Mouse (Mus musculus): ENCODE measurements around the gene Acbd6.

Gene Acbd6

DNA sequence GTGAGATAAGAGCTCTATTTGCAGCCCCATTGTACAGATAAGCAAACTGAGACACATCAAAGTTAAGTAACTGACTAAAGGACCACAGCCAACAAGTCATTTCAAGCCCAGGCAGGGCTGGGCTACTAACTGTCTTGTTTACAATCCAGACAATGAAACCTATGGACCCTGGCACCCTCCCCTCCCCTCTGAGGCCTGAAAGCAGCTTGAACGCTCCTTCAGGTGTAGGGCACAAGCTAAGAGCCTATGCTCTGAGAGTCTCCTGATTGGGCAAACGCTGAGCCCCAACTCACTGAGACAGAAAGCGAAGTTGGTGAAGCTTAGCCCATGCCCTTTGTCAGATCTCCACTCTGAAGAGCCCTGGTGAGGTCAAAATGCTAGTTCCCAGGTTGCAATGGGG, 166.4 kb downstream of the Acbd6 start:
- no peak for DNase-seq (ENCODE audit: low spot score)

GRCm38 (mm10) chr1:155725876-155726275, 168.0 kb downstream of the Acbd6 start:
- no peak for DNase-seq (ENCODE audit: low spot score)

GRCm38 (mm10) chr1:155727830-155728229, 169.9 kb downstream of the Acbd6 start:
- DNase-seq (ENCODE audit: low spot score), result no peak

- DNase-seq (ENCODE audit: low spot score), result no peak
These were observed 171.3 kb downstream of the Acbd6 start for GRCm38 (mm10) chr1:155729113-155729795.

DNA sequence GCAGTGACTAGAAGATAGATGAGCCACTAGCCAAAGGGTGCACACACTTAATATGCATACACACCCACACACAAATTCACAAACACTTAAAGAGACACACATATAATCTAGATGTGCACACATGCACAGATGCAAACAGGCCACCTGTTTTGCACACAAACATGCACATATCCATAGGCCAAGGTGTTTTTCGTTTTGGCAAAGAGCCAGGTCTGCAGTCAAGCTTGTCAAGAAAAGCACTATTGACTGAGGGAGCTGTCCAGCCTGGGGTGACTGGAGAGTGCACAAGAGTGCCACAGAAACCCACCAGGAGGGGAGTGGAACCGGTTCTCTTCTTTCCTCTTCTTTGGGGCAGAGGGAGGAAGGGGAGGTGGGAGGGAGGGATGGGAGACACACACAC, 173.2 kb downstream of the Acbd6 start:
- DNase-seq (ENCODE audit: low spot score), result no peak

- DNase-seq (ENCODE audit: low spot score), result no peak
These were observed 178.3 kb downstream of the Acbd6 start for GRCm38 (mm10) chr1:155736096-155736825.

DNA sequence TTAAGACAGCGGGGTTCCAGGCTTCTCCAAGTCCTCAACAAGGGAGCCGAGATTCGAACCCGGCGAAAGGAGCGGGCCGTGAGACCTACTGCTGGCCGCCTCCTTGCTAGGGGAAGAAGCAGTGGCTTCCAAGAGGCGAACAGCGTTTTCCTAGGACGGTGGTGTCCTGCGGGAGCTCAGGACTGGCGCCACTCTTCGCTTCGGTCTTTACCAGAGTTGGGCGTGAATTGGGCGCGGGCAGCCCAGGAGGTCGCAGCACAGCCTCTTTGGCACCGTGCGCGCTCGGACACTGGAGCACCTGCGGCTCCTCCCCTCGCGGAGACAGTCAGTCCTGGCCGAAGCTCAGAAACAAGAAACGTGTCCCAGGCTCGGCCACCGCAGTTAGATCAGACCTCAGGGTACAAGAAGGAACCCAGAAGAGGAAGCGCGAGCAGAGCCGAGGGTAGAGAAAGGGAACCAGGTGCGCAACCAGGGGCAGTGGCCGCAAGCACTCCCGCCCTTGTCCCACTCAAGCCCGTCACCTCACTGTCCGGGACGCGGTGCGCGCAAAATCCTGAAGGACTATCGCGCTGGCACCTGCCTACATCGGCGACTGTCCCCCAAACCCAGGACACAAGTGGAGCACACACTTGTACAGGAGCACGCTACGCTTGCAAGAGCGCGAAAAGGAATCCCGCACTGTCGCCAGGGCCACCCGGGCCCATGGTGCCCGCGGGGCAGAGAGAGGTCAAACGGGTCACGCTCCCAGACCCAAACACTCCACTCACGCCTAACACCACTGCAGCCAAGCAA, 179.3 kb downstream of the Acbd6 start:
- no peak for DNase-seq (ENCODE audit: low spot score)

DNA sequence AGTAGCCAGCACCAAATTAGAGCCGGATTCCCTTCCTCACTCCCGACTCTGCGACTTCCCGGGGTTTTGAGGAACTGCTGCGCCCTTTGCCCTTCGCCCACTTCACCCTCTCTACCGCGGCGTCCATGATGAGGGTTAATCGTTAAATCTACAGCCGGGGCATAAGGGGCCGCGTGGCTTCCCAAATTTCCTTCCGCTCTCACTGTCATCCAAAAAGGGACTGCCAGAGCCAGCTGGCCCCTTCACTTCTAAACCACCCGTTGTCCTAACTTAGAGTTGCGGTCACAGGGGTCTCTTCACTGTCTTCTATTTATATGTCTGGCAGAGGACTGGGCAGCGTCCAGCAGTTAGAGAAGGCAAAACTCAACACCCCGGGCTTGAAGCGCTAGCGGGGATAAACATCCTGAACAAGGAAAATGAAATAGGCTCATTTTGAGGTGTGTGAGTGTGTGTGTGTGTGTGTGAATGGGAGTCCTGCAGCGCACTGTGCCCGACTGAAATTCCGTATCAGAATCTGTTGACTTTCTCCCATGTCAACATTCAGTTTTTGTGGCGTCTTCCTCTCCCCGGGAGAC, 180.0 kb downstream of the Acbd6 start:
- DNase-seq (ENCODE audit: low spot score), result no peak
